Mouse (Mus musculus): ENCODE measurements around the gene Ncor2.

Ncor2 gene

GRCm38 (mm10) chr5:125066479-125067471, 112.2 kb downstream of the Ncor2 start:
- in situ Hi-C loops (cut with MboI, MseI): no loop called here

DNA sequence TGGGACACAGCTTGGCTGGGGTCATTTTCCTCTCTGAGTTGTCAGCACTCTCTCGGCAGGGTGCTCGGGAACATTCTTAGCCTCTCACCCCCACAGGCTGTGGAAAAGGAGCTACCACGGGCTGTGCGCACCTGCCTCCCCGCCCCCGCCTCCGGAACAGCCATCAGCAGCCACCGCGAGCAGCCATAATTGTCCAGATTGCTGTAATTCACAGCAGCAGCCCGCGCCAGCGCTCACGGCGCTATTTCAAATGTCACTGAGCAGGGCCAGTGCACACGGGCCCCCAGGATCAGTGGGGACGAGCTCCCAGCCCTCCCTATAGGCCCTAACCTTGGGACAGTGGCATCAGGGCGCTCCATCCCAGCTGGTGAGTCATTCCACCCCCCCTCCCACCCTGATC, 116.0 kb downstream of the Ncor2 start:
- in situ Hi-C loops (cut with MboI, MseI): no loop called here

- in situ Hi-C loops (cut with MboI, MseI): no loop called here
Measured at GRCm38 (mm10) chr5:125058267-125058668, 120.8 kb downstream of the Ncor2 start.

DNA sequence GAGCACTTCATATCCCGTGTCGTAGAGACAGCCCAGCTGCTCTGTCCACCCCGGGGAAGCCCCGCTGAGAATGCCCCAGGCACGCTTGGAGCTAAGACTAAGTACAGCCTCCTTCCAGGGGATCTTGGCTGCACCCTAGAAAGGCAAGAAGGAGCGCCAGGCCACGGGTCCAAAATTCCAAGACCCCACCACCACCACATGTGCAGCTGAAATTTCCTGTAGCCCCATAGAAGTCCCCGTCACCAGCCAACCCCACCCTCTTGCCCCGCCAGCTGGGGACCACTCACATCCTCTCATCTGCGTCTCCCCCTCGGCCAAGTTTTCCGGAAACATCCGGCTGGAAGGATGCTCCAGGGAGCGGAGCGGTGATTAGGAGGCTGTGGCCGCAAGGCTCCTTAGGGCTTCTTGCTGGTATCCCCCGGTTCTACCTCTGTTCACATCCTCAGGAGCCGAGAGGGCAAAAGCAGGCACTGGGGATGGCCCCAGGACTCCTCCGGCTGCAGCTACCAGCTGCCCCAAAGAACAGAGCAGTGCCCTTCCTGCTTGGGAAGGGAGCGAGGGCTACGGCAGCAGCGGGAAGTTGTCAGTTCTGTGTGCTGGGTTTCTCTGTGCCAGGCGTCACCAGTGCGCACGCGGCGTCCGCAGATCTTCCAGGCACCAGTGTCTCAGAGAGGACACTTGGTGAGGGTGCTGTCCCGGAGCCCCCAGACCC, 121.3 kb downstream of the Ncor2 start:
- in situ Hi-C loops (cut with MboI, MseI): no loop called here

- in situ Hi-C loops (cut with MboI, MseI): no loop called here
Measured at GRCm38 (mm10) chr5:125056696-125057554, 122.1 kb downstream of the Ncor2 start.

DNA sequence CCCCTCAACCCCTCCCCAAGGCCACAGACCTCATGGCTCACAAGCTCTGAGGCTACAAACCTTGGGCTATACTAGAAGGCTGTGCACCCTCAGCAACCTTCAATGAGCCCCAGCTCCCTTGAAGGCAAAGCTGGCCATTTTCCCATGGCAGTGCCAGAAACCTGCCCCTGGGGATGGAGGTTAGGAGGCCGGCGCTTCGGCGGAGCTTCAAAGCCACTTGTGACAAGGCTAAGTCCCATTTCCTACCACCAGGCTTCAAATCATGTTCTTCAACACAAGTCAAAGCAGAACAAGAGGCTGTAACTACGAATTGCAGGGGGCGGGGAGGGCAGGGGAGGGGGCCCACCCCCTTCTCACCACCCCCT, 122.7 kb downstream of the Ncor2 start:
- in situ Hi-C loops (cut with MboI, MseI): no loop called here

GRCm38 (mm10) chr5:125055901-125056300, 123.1 kb downstream of the Ncor2 start:
- in situ Hi-C loops (cut with MboI, MseI): no loop called here

DNA sequence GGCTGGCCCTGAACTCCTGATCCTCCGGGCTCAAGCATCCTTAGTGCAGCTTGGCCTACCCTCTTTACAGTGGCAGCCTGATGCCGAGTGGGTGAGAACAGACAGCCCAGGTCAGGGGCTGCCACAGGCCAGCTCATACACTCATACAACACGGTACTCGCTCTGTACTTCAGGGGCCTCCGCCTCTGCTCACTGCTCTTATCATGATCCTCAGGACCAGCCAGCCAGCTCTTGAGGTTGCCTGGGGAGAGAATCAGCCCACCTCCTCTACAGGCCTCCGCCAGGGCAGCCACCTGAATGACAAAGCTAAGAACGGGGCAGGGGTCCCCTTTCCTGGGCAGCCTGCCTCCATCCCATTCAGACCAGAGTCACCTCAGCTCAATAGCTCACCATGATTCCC, 125.4 kb downstream of the Ncor2 start:
- in situ Hi-C loops (cut with MboI, MseI): no loop called here

- in situ Hi-C loops (cut with MboI, MseI): no loop called here
Measured at GRCm38 (mm10) chr5:125052603-125053488, 126.2 kb downstream of the Ncor2 start.

GRCm38 (mm10) chr5:125052237-125052602, 126.8 kb downstream of the Ncor2 start:
- in situ Hi-C loops (cut with MboI, MseI): no loop called here

DNA sequence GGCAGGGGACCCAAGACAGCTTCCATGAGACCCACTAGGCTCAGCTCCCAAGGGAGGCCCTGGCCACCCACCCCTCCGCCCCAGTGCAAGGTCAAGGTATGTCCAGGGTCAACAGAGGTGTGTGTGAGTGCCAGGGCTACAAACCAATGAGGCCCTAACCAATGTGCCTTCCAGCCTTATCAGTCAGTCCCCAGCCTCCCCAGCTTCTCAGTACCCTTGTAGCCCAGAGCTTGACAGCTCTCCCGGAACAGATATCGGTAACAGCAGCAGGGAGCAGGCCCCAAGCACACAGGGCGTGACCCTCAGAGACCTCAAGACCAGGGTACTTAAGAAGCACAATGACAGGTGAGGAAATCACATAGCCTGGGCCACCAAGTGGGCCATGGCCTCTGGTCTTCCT, 129.5 kb downstream of the Ncor2 start:
- in situ Hi-C loops (cut with MboI, MseI): loop anchor here (25.0 kb wide), 1 partner anchor 412 kb away; the partner anchor contains the start of gene Atp6v0a2

GRCm38 (mm10) chr5:125046436-125046835, 132.6 kb downstream of the Ncor2 start:
- in situ Hi-C loops (cut with MboI, MseI): loop anchor here (25.0 kb wide), 1 partner anchor 409 kb away; the partner anchor contains the start of gene Atp6v0a2

DNA sequence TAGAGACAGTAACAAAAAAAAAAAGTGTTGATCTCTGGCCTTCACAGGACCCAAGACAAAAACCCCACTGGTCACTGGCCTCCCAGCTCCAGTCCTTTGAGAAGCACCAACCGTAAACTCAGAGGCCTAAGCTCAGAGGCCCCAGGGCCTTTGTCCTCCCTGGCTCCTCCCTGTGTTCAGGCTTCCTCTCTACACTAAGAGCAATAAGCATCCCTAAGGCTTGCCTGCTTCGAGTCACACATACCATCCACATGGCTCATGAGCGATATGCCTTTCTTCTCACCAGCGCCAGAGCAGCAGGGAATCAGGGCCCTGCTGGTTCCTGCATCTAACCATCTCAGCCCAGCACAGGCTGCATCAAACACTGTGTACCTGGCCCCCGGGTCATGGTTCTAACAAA, 133.8 kb downstream of the Ncor2 start:
- in situ Hi-C loops (cut with MboI, MseI): loop anchor here (25.0 kb wide), 1 partner anchor 408 kb away; the partner anchor contains the start of gene Atp6v0a2

DNA sequence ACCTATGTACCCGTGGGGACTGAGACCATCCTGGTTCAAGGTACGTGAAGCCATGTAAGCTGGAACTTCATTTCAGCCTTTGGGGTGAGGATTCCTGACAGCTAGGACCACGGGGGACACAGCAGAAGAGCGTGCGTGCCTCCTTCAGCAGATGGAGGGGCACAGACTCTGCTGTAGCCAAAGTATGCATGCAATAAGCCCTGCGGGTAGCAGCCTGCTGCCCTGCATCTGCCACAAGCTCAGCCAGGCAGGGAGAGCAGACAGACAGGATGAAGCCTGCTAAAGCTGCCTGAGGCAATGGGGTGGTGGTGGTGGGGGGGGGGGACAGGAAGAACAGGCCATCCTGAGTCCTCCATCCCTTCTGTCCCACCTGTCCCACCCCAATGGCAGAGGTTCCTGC, 135.6 kb downstream of the Ncor2 start:
- in situ Hi-C loops (cut with MboI, MseI): loop anchor here (25.0 kb wide), 1 partner anchor 406 kb away; the partner anchor contains the start of gene Atp6v0a2

- in situ Hi-C loops (cut with MboI, MseI): loop anchor here (25.0 kb wide), 1 partner anchor 404 kb away; the partner anchor contains the start of gene Atp6v0a2
Measured at GRCm38 (mm10) chr5:125041578-125041977, 137.4 kb downstream of the Ncor2 start.

- in situ Hi-C loops (cut with MboI, MseI): loop anchor here (25.0 kb wide), 1 partner anchor 403 kb away; the partner anchor contains the start of gene Atp6v0a2
Measured at GRCm38 (mm10) chr5:125040128-125040584, 138.9 kb downstream of the Ncor2 start.

GRCm38 (mm10) chr5:125039377-125040027, 139.5 kb downstream of the Ncor2 start:
- in situ Hi-C loops (cut with MboI, MseI): loop anchor here (25.0 kb wide), 1 partner anchor 402 kb away; the partner anchor contains the start of gene Atp6v0a2

DNA sequence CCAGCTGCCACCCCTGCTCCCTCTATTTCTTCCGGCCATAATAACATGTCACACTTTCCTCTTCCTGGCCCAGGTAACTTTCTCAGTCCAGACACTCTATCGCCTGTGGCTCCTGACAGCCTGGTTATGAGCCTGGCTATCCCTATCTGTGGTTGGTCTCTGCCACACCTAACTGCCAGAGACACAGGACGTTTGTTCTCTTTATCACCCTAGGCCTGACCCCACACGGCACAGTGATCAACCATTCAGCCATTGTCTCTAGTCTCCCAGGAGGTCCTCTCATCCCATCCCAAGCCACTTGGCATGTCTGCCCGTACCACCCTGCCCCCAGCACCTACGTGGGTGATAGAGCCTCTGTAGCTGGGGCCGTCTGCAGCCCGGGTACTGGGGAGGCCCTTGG, 142.5 kb downstream of the Ncor2 start:
- in situ Hi-C loops (cut with MboI, MseI): loop anchor here (25.0 kb wide), 1 partner anchor 399 kb away; the partner anchor contains the start of gene Atp6v0a2

DNA sequence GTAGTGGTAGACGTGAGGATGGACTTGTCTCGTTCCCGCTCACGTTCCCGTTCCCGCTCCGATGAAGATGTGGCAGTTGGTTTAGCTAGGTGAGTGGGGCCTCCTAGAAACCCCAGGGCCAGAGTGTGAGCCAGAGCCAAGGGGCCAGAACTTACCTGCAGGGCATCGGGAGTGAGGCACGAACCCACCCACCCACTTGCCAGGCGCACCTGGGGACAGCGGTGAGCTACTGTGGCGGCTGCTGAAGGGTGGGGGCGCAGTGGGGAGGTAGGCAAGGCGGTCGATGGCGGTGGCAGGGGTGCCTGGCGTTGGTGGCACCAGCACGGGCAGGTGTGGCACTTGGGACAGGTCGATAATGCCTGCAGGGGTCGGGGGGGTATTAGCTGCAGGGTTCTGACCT, 150.1 kb downstream of the Ncor2 start:
- in situ Hi-C loops (cut with MboI, MseI): loop anchor here (25.0 kb wide), 1 partner anchor 392 kb away; the partner anchor contains the start of gene Atp6v0a2

Measured in T-helper 2 cell (primary cell).